Mouse (Mus musculus) lung, postnatal 25 days (tissue): ENCODE data around the gene Hectd2.

Experiments
- DNase-seq: peaks from one replicate; pipeline ENCODE4 v3.0.0; 2022; ENCODE audit warnings: low spot score

The Hectd2 gene

GRCm38 (mm10) chr19:36646132-36646828, 91.8 kb downstream of the Hectd2 start:
- DNase-seq, result peak; percentile 15

- no peak for DNase-seq
Observed at GRCm38 (mm10) chr19:36652686-36653085, 98.2 kb downstream of the Hectd2 start.

- DNase-seq, result no peak
Observed at GRCm38 (mm10) chr19:36662734-36663133, 108.3 kb downstream of the Hectd2 start.

GRCm38 (mm10) chr19:36663918-36664317, 109.5 kb downstream of the Hectd2 start:
- DNase-seq, result no peak

GRCm38 (mm10) chr19:36664417-36664816, 110.0 kb downstream of the Hectd2 start:
- DNase-seq, result no peak

- no peak for DNase-seq
Observed at GRCm38 (mm10) chr19:36665206-36665605, 110.8 kb downstream of the Hectd2 start.

- DNase-seq, result no peak
Observed at GRCm38 (mm10) chr19:36665641-36666040, 111.2 kb downstream of the Hectd2 start.

- no peak for DNase-seq
Observed at GRCm38 (mm10) chr19:36666471-36666870, 112.0 kb downstream of the Hectd2 start.

- DNase-seq, result no peak
Observed at GRCm38 (mm10) chr19:36667368-36667767, 112.9 kb downstream of the Hectd2 start.

- DNase-seq, result no peak
Observed at GRCm38 (mm10) chr19:36668098-36668497, 113.7 kb downstream of the Hectd2 start.

GRCm38 (mm10) chr19:36668881-36669639, 114.6 kb downstream of the Hectd2 start:
- DNase-seq, result no peak

GRCm38 (mm10) chr19:36669720-36670451, 115.4 kb downstream of the Hectd2 start:
- DNase-seq, result no peak
